Mouse (Mus musculus) cerebellum, adult 8-10 months (tissue): Measurements from ENCODE around the gene T2.

Experiments
- DNase-seq: peaks from one replicate; pipeline ENCODE4 v3.0.0; 2022

Gene T2

DNA sequence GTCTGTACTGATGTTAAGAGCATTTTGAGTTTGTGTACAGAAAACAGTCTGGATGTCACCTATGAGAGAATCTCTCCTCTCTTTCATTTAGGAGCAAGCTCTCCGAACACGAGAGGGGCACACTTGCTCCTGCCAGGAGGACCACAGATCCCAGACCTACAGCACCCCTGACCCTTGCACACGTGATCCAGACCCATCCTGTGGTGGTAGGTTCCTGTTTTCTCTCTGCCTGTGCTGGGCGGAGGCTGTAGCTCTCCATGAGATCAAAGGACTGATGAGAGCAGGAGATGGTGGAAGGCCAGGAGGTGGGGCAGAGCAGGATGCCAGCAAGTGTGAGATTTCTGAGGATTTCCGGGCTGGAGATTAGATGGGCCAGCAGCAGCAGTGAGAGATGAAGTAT lies 65.7 kb downstream of the T2 start:
- DNase-seq, result no peak

DNA sequence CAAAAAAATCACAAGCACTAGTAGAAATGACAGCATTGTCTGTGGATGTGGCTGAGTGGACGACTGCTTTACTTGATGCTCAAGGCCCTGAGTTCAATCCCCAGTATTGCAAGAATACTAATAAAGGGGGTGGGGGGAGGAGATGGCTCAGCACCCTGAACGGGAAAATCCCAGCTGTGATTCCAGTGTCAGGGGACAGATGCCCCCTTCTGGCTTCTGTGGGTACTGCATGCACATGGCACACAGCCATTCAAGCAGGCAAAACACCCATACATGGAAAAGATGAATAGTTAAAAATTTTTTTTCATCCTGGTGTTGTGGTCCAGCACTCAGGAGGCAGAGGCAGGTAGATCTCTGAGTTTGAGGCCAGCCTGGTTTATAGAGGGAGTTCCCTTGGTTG lies 67.5 kb downstream of the T2 start:
- peak; percentile 12 for DNase-seq

DNA sequence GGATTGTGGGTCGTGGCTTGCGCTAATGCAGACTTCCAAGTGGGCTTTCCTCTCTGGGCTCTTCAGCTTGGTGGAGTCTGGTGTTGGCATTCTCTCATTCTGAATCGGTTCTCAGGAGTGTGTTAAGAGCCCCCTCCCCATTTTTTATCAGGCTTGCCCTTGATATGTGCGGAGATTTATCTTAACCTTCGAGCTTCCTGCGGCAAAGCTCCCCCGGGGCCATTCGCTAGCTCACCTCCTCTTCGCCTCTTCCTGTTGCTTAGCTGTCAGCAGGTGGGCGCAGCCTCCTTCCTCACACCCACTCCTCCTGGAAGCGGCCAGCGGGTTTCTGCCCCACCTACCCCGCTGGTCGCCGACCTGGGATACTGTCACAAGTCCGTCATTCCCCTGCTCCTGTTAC lies 73.6 kb downstream of the T2 start:
- no peak for DNase-seq

DNA sequence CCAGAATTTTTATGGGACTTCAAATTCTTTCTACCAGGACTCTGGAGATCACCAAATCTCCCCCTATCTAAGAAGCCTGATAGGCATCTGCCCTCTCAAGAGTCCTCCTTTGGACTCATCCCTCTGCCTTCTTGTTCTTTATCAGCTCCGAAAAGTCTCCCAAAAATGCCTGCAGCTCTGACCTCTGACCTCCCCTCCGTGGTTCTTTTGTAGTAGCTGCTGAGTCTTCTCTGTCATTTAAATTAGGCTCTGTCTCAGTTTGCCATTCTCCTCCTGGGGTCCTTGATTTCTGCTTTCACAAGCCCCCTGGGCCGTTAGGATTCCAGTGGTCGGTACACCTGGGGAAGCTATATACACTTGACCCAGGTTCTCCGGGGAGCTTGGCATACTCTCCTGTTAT lies 74.1 kb downstream of the T2 start:
- DNase-seq, result no peak

DNA sequence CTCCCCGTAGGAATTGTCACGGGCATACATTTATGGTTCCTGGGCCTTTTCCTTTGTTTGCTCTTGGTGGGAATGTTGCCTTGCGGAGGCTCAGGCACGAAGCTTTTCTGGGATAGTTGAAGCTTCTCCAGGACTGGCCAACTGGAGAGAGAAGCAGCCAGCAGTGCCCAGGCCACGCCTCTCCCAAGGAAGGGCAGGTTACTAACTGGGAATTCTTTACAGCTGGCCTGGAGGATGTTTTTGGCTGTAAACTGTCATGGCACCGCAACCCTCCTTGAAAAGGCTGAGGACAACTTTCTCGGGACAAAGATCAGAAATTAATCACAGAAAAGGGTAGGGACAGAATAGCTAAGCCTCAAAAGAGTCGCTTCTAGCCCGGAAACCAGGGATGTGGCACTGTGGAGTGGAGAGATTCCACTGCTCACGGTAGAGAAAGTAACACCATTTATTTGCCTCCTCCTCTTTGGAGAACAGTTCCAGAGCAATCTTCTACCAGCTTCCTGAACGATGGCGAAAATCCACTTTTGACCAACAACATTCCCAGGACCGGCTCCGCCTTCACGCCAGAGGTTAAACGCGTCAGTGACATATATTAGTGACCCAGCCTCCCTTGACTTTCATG lies 76.5 kb downstream of the T2 start:
- no peak for DNase-seq

DNA sequence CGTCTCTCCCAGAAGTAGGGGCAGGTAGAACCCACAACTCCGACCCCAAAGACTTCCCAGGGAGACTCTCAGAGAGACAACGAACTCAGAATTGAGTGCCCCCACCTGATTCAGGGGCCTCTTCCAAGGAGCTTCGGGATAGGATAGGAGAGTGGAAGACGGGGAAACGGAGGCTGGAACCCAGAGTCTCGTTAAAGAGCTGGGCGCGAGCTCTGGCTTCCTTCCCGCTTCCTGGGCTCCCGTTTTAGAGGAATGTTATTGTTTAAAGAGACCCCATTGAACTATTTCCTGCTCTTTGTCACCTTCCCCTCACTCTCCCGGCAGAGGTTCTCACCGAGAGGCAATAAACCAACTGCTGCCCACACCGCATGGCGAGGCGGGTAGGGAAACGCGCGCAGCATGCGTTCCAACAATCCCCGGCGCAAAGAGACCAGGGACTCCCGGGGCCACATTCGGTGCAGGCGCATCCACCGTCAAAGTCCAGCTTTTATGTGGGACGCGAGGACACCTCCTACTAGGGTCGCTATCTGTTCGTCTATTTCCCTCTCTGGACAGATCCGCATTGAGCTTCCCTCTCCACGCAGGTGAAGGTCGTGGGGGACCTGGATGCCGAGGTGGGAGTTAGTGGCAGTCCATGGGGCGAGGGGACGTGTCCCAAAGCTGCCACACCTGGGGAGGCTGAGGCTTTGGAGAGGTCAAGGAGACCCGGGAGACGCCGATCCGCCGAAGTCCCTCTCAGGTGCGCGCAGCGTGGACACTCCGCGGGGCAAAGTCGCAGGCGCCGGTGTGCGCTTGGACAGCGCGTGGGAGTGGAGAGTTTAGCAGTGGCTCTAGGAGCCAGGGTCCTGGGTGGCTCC lies 77.6 kb downstream of the T2 start:
- DNase-seq, result no peak

DNA sequence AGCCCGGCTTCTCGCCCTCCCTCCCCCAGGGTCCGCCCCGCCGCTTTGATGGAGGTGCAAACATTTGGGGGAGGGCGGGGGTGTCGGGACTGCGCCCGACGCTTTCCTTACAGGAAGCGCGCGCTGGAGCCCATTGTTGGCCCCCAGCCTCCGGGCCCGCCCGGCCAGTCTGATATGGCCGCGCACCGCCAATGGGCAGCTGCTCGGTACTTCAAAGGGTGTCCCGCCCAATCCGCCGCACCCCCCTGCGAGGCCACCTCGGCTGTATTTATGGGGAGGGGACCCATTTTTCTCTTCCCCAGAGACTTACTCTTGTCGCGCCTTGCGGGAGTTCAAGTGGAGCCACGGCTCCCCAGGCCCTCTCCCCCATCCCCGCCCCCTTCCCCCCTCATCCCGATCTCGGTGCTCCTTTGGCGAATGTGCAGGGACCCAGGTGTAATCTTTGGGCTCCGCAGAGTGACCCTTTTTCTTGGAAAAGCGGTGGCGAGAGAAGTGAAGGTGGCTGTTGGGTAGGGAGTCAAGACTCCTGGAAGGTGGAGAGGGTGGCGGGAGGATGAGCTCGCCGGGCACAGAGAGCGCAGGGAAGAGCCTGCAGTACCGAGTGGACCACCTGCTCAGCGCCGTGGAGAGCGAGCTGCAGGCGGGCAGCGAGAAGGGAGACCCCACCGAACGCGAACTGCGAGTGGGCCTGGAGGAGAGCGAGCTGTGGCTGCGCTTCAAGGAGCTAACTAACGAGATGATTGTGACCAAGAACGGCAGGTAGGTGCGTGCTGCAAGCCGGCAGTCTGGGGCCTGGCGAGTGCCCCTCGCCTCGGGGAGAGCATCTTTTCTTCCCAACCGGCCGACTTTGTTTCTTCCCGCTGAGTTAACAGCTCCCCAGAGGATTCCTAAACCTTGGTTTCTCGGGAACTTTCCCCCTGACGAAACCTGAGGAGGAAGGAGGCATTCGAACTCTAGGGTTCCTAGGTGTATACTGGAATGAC lies 78.5 kb downstream of the T2 start, which contains the start of gene T:
Gene T, plus strand, starts transcription at position 446 of the 983 bp plus-strand sequence.
- no peak for DNase-seq

DNA sequence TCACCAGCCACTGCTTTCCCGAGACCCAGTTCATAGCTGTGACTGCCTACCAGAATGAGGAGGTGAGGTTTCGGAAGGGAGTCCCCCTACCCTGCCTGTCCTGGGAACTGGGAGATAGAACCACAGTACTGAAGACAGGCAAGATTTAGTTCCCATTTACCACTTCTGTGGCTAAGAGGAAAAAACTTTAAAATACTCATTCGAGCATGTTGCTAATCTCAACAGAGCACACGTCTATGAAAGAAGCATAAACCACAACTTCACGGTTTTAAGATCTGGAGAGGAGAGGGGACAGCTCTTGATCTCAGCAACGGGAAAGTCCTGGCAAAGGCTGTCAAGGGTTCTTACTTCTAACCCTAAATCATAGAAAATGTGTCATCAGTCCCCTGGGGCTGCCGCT lies 80.4 kb downstream of the T2 start:
- no peak for DNase-seq

DNA sequence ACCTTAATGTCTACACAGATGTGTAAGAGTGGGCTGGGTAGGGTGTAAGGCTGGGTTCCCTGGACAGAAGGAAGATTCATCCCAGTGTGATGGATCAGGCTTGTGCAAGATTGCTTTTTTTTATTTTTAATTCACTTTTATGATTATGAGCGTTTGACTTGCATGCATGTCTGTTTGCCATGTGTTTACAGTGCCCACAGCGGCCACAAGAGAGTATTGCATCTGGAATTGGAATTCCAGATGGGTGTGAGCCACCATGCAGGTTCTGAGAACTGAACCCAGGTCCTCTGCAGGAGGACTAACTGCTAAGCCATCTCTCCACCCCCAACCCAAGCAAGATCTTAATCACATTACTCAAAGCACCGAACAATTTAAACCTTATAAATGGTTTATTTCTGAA lies 88.3 kb downstream of the T2 start:
- DNase-seq, result no peak

DNA sequence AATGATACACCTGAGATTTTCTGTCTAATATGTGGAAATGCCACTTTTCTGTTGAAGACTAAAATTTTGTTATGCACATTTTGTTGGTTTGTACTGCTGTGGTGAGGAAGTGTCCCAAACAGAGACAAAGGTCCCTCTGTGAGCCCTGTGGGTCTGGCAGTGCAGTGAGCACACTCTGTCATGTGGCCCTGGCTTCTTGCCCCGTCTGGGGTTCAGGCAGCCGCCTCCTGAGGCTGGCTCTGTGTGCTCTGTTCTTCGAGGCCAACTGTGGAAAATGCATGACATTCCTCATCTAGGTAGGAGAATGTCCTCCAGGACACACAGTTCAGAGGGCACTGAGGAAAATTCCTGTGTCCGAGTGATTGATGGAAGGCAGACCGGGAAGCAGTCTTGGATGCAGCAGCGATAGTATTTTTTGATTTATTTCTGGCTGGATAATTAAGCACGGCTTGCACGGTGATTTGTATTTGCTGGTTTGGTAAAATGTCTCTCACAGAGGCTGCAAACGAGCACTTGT lies 91.9 kb downstream of the T2 start:
- no peak for DNase-seq

DNA sequence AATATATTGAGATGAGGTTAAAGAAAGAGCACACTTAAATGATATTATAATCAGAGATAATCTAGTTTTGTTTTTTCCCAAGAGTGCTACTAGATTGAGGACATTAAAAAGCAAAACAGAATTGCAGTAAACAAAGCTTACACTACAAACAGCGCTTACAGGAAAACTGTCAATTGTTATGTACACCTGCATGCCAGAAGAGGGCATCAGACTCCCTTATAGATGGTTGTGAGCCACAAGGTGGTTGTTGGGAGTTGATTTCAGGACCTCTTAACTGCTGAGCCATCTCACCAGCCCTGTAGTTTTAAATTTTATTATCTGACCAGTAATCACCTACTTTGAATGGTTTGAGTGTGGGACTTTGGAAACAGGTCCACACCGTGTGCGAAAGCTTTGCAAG lies 92.5 kb downstream of the T2 start:
- DNase-seq, result no peak

DNA sequence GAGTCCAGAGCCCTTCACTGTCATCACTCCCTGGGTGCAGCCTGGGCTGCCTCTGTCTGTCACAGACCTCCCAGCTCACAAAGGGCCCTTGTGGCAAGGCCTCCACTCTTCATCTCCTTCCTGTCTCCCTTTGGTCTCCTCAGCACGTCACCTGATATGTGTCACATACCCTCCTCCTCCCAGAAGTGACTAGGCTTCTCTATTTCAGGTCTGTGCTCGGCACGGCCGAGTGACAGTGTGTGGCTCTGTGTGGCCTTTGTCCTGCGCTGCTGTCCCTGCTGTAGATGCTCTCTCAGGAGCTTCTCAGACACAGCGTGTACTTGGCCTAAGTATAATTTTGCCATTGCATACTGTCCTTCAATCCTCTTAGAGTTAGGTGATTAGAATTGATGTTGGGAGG lies 99.4 kb downstream of the T2 start:
- DNase-seq, result no peak

DNA sequence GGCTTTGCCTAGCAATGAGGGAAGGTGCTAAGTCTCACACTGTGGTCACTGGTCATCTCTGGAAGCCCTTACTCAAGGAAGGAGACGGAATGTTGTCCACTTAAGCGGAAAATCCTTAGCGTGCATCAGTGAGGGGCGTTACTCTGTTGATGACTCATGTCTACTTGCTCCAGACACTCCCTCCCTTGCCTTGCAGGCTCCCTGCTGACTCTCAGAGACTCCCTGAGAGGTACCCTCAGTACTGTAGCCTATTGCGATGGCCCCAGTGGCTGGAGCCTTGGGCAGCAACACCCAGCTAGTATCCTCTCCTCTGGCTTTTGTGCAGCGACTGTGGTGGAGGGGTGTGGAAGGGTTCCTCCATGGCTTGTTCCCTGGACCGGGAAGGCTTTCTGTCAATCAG lies 99.8 kb downstream of the T2 start:
- no peak for DNase-seq

DNA sequence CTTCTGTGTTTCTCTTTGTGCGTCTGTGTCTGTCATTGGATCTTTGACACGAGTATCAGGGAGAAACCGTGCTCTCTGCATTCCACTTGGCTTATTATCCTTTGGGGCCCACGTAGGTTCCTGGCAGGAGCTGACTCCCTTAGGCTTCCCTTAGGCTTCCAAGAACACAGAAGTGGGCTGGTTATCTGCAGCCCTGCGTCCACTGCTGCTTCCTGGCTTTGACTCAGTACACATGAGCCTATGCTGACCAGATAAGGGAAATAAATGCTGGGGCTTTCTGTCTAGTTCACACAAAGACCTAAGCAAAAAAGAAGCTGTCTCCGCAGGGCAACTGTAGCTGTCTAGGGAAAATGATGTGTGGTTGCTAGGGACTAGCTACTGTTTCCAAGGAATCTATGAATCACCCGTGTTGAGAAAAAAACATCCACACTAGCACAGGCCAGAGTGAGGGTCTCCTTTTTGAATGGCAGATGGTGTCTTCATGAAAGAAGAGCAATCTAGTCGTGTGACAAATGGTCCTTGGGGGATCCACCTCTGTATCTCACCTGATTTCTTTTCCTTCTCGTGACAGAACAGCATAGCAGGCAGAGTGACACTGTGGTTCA lies 101.2 kb downstream of the T2 start:
- no peak for DNase-seq

DNA sequence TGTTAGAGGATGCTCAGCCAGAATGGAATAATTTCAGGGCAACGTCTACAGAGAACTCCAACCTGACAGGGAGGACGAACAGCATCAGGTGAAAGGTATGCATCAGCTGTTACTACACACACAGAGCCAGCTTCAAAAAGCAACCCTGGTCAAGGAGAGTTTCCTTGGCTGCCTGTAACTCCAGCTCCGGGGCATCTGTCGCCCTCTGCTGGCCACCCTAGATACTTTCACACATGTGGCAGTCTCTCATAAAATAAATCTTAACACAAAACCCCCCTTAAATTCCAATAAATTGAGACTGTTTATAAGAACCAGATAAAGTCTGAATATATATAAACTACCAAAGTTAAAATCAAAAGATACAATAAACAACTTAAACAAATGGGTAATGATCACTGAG lies 105.8 kb downstream of the T2 start:
- peak; percentile 36 for DNase-seq

DNA sequence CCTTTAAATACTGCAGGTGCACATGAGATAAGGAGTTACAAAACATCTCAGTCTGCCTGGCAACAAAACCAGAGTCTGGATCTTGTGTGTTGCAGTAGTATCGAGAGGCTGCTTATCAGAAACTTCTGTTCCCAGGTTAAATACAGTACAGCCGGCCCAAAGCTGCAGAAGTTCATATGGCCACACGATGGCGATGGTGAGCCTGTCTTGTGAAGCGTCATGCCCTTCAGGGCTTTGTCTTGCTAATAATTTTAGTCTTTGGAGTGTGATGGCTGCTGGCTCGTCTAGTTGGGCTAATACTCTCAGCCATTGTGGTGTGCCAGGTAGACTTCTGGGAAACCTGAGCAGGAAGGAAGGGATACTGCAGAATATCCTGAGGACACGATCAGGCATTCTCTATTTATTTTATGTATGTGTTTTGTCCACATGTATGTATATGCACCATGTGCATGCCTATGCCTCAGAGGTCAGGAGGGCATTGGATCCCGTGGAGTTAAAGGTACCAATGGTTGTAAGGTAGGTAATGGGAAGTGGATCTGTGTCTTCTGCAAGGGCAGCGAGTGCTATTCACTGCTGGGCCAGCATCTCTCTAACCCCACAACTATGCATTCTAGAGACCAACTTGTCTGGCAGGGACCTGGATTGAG lies 107.8 kb downstream of the T2 start:
- DNase-seq, result peak; percentile 73

DNA sequence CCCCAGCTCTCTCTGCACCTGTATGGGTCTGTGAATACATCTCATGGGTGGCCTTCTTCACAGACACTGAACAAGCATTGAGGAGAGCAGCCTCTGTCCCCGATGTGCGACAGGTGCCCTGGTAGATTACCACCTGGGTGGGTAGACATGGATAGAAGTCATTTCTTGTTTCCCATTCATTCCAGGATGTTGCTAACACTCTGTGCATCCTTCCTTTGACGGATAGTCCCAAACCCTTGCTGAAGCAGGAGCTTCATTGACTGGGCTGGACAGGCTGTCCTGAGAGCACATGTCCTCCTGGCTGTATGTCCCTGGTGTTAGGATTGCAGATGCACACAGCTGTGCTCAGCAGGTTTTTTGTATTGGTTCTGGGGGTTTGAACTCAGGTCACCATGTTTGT lies 112.0 kb downstream of the T2 start:
- no peak for DNase-seq

DNA sequence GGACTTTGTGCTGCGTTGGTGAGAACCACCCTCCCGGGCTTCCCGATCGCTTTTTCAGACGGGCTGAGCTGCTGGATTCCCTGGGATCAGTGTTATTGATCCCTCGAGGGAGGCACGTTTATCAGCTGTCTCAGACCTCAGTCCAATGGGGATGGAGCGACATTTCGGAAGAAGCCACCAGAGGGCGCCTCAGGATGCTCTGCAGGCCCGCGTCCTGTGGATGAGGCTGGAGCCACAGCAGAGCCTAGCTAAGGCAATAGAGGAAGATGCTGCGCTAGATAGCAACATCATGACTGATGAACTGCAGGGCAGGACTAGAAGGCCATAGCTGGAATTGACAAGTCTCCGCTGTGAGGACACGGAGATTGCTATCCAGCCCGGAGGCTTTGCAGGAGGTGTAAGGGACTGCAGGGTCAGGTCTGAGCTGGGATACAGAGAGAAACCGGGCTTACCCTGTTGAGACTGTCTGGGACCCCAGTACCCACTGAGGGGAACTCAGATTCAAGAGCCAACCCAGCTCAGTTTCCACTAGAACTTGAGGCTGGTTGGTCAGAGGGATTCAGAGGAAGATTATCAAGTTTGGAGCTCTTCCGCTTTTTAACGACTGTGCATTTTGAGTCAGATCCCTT lies 113.0 kb downstream of the T2 start:
- peak; percentile 94 for DNase-seq
